Mouse (Mus musculus): ENCODE measurements around the gene Vtcn1.

The Vtcn1 gene

GRCm38 (mm10) chr3:100850468-100850867 lies 25.2 kb downstream of the Vtcn1 start:
- no peak for DNase-seq (ENCODE audit: extremely low read depth, insufficient read length, low spot score)

- DNase-seq (ENCODE audit: extremely low read depth, insufficient read length, low spot score) = no peak
These were observed 31.0 kb downstream of the Vtcn1 start for GRCm38 (mm10) chr3:100856050-100856815.

- DNase-seq (ENCODE audit: extremely low read depth, insufficient read length, low spot score) = no peak
These were observed 31.9 kb downstream of the Vtcn1 start for GRCm38 (mm10) chr3:100857139-100857538.

GRCm38 (mm10) chr3:100858334-100859002 lies 33.2 kb downstream of the Vtcn1 start:
- no peak for DNase-seq (ENCODE audit: extremely low read depth, insufficient read length, low spot score)

GRCm38 (mm10) chr3:100861307-100862303 lies 36.3 kb downstream of the Vtcn1 start:
- no peak for DNase-seq (ENCODE audit: extremely low read depth, insufficient read length, low spot score)

- peak; percentile 45 for DNase-seq (ENCODE audit: extremely low read depth, insufficient read length, low spot score)
These were observed 41.7 kb downstream of the Vtcn1 start for GRCm38 (mm10) chr3:100866946-100867345.

GRCm38 (mm10) chr3:100877057-100877456 lies 51.8 kb downstream of the Vtcn1 start:
- DNase-seq (ENCODE audit: extremely low read depth, insufficient read length, low spot score) = no peak

- DNase-seq (ENCODE audit: extremely low read depth, insufficient read length, low spot score) = no peak
These were observed 56.1 kb downstream of the Vtcn1 start for GRCm38 (mm10) chr3:100881403-100881802.

GRCm38 (mm10) chr3:100881843-100882634 lies 56.8 kb downstream of the Vtcn1 start:
- no peak for DNase-seq (ENCODE audit: extremely low read depth, insufficient read length, low spot score)

- peak; percentile 63 for DNase-seq (ENCODE audit: extremely low read depth, insufficient read length, low spot score)
These were observed 64.0 kb downstream of the Vtcn1 start for GRCm38 (mm10) chr3:100889234-100889633.

- no peak for DNase-seq (ENCODE audit: extremely low read depth, insufficient read length, low spot score)
These were observed 65.1 kb downstream of the Vtcn1 start for GRCm38 (mm10) chr3:100890406-100890805.

GRCm38 (mm10) chr3:100892383-100893335 lies 67.4 kb downstream of the Vtcn1 start:
- DNase-seq (ENCODE audit: extremely low read depth, insufficient read length, low spot score) = no peak

- DNase-seq (ENCODE audit: extremely low read depth, insufficient read length, low spot score) = no peak
These were observed 70.2 kb downstream of the Vtcn1 start for GRCm38 (mm10) chr3:100895500-100895899.

GRCm38 (mm10) chr3:100906128-100906527 lies 80.9 kb downstream of the Vtcn1 start:
- DNase-seq (ENCODE audit: extremely low read depth, insufficient read length, low spot score) = no peak

- no peak for DNase-seq (ENCODE audit: extremely low read depth, insufficient read length, low spot score)
These were observed 81.7 kb downstream of the Vtcn1 start for GRCm38 (mm10) chr3:100906916-100907315.

- DNase-seq (ENCODE audit: extremely low read depth, insufficient read length, low spot score) = no peak
These were observed 83.3 kb downstream of the Vtcn1 start for GRCm38 (mm10) chr3:100908594-100908993.

GRCm38 (mm10) chr3:100910621-100911020 lies 85.4 kb downstream of the Vtcn1 start:
- DNase-seq (ENCODE audit: extremely low read depth, insufficient read length, low spot score) = no peak

- DNase-seq (ENCODE audit: extremely low read depth, insufficient read length, low spot score) = no peak
These were observed 85.8 kb downstream of the Vtcn1 start for GRCm38 (mm10) chr3:100911026-100911425.

Data from 3134 (cell line).